Mouse (Mus musculus) megakaryocyte-erythroid progenitor cell, adult 5-6 weeks (primary cell): ENCODE results near the gene Ddx21. TPM values are rescaled to one million over a fixed set of nuclear protein-coding genes. Genes with fewer than 3 reads are reported as not detected.
A peak's percentile ranks its signal among the peaks of the same experiment; 100 is the strongest.
"Not testable (repeated sequence)": the region's sequence is repeated elsewhere in the genome, so short reads cannot be mapped to it uniquely, and the experiment has no call there.

ENCODE experiments used
- ATAC-seq: replicated peaks from 2 replicates; pipeline ENCODE4 v1.8.0; 2016; ENCODE audit warnings: mild to moderate bottlenecking, inconsistent platforms; ENCODE audit not compliant: severe bottlenecking, poor library complexity, low FRiP score, low TSS enrichment
- total RNA-seq, 2 experiments: library from RNA; stranded (forward) in 1 of 2; stranded (reverse) in 1 of 2; fragments of 200-1000, 215-1000 nt in 1 of 2; fragments of >200 nt in 1 of 2; fragmentation: Nextera tagmentation in 1 of 2; gene quantifications; 2 replicates each; pipeline ENCODE4 v1.2.3; 2014 to 2017

The Ddx21 gene
- total RNA-seq (2014; fragmentation: Nextera tagmentation) = 183 and 189 TPM in 2 replicates
- 338 and 364 TPM in 2 replicates for total RNA-seq (2017)

- ATAC-seq = peak; percentile 92
Measured at GRCm38 (mm10) chr10:62602177-62603040, at the start of gene Ddx21. Gene Ddx21, minus strand, starts transcription at chr10:62602281.

GRCm38 (mm10) chr10:62650881-62651810 lies 49.1 kb upstream of the Ddx21 start, which contains the start of gene Ddx50:
Gene Ddx50, minus strand, starts transcription at chr10:62651218.
- peak; percentile 96 for ATAC-seq

GRCm38 (mm10) chr10:62650358-62650782 lies 48.3 kb upstream of the Ddx21 start:
- peak; percentile 53 for ATAC-seq

- no peak for ATAC-seq
Measured at GRCm38 (mm10) chr10:62604161-62604560, 2.1 kb upstream of the Ddx21 start.

GRCm38 (mm10) chr10:62603233-62604030 lies 1.4 kb upstream of the Ddx21 start:
- ATAC-seq = no peak

- no peak; the same call in 1 of the 2 replicates for ATAC-seq
Measured at GRCm38 (mm10) chr10:62601833-62602176, 276 bp downstream of the Ddx21 start.

GRCm38 (mm10) chr10:62601053-62601791 lies 859 bp downstream of the Ddx21 start:
- peak; percentile 33; the same call in 1 of the 2 replicates for ATAC-seq

- ATAC-seq = no peak
Measured at GRCm38 (mm10) chr10:62600056-62600455, 2.0 kb downstream of the Ddx21 start.

- ATAC-seq = not testable (repeated sequence)
Measured at GRCm38 (mm10) chr10:62599311-62599710, 2.8 kb downstream of the Ddx21 start.

GRCm38 (mm10) chr10:62592496-62592895 lies 9.6 kb downstream of the Ddx21 start:
- no peak for ATAC-seq

- ATAC-seq = peak; percentile 90
Measured at GRCm38 (mm10) chr10:62590200-62590599, 11.9 kb downstream of the Ddx21 start.

- ATAC-seq = no peak
Measured at GRCm38 (mm10) chr10:62588616-62589015, 13.5 kb downstream of the Ddx21 start.

- ATAC-seq = no peak
Measured at GRCm38 (mm10) chr10:62583245-62583644, 18.8 kb downstream of the Ddx21 start.

- ATAC-seq = no peak
Measured at GRCm38 (mm10) chr10:62582701-62583100, 19.4 kb downstream of the Ddx21 start.

GRCm38 (mm10) chr10:62582263-62582662 lies 19.8 kb downstream of the Ddx21 start:
- ATAC-seq = no peak

- ATAC-seq = not testable (repeated sequence)
Measured at GRCm38 (mm10) chr10:62579129-62579528, 23.0 kb downstream of the Ddx21 start.

GRCm38 (mm10) chr10:62578338-62579100 lies 23.6 kb downstream of the Ddx21 start, which contains the start of gene Kif1bp:
Gene Kif1bp, minus strand, starts transcription at chr10:62578457.
- peak; percentile 96 for ATAC-seq
